Mouse (Mus musculus): ENCODE measurements at regions not wholly inside any gene's neighbourhood (a gene's known extent, or its start where the extent isn't known, plus 50 kb on each side); places are given as distances from the start of the nearest gene placed in this dataset.

GRCm38 (mm10) chr2:75528706-75529105, 130.4 kb upstream of the Hnrnpa3 start:
- TF ChIP-seq CTCF (IDR thresholded peaks at IDR 0.05; ENCODE audit: borderline replicate concordance, insufficient read depth, low read depth, low read length): no peak
- TF ChIP-seq POLR2A (IDR thresholded peaks at IDR 0.05; ENCODE audit: borderline replicate concordance, insufficient read depth, low read length): no peak
